In the genomic region with DNA sequence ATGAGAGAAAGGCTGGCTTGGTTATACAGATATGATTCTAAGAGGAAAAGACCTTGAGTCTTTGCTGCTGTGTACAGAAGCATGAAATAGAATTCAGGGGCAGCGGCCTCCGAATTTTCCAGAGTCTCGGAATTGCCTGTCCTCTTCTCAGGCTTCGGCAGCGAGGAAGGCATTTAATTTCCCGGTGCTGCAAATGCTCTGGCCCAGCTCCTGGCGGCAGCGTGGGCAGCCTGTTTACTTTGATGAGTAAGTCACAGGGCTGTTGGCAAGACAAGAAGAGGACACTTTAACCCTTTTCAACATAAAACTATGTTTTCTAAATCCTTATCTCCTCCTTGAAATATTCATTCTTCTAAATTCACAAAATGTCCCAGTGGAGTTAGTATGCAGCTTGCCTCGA, we compare ENCODE assay signal across 15 mouse cellular contexts.
DNase-seq lines count a peak whose midpoint lies in the region.
"Had no signal": no experiment of that assay in that cellular context is flagged by ENCODE, and none has a peak within 500 bp of the region (broad histone marks: within the 10 kb centered on the region; RNA-seq: fewer than 3 reads in every experiment).

No protein-coding gene starts in this region.

- no peak overlapping the region for H3K4me3 ChIP-seq in embryonic facial prominence, embryonic 10.5 days
- H3K4me3 ChIP-seq: limb, embryonic 12.5 days had no signal

- intact Hi-C loops in heart, postnatal 36 days (cut with DNase I), result no loop called here
- intact Hi-C loops in heart, postnatal 25 days (cut with DNase I), result no loop called here

- no peak overlapping the region for H3K27ac ChIP-seq in embryonic facial prominence, embryonic 10.5 days (replicated peaks)
- H3K27ac ChIP-seq: limb, embryonic 12.5 days had no signal

- no peaks in the 10 kb centered on the region for H3K27me3 ChIP-seq in embryonic facial prominence, embryonic 10.5 days (replicated peaks; ENCODE audit: low read depth, poor library complexity, severe bottlenecking)
- H3K27me3 ChIP-seq: limb, embryonic 12.5 days; Patski had no signal

- DNase-seq in heart, adult 11 months, result peak; percentile 39
- DNase-seq in heart, postnatal 36 days, result no peak
- peak; percentile 49 for DNase-seq in adrenal gland, postnatal 14 days
- DNase-seq in layer of hippocampus, adult 8-10 months (ENCODE audit: low spot score in 2 of 2), result peak; percentile 37 to 53
- peak; percentile 51 to 60 for DNase-seq in right cerebral cortex, adult 2 months (ENCODE audit: low spot score in 2 of 2)
- no peak for DNase-seq in embryo, embryonic 10.5 days (ENCODE audit: low spot score)
- no peak for DNase-seq in heart, postnatal 25 days (ENCODE audit: low spot score)
- no peak for DNase-seq in embryonic facial prominence, embryonic 10.5 days (ENCODE audit: low spot score)
- DNase-seq: embryo, embryonic 11 days; gastrocnemius, postnatal 10 days; kidney, postnatal 10 days; lung, embryonic 14.5 days; retina, postnatal 1 day had no signal

- WGBS in embryonic facial prominence, embryonic 10.5 days, result 77% methylated on average over 9 of the region's 9 CpGs

- no peaks in the 10 kb centered on the region for H3K4me1 ChIP-seq in embryonic facial prominence, embryonic 10.5 days
- H3K4me1 ChIP-seq: limb, embryonic 12.5 days had no signal

- no peaks in the 10 kb centered on the region for H3K36me3 ChIP-seq in embryonic facial prominence, embryonic 10.5 days (replicated peaks)
- H3K36me3 ChIP-seq: limb, embryonic 12.5 days had no signal

- H3K9me3 ChIP-seq in embryonic facial prominence, embryonic 10.5 days, result no peaks in the 10 kb centered on the region
- H3K9me3 ChIP-seq: limb, embryonic 12.5 days had no signal

Comparison
In these comparisons a context has a peak if more than half of its experiments do, and no peak if none do; other contexts are left out.
1. DNase-seq: peak in heart, adult 11 months (single experiment), adrenal gland, postnatal 14 days (single experiment), layer of hippocampus, adult 8-10 months (2 of 2) and right cerebral cortex, adult 2 months (2 of 2); none in heart, postnatal 36 days (0 of 2), embryo, embryonic 10.5 days (single experiment), heart, postnatal 25 days (single experiment) and embryonic facial prominence, embryonic 10.5 days (single experiment).